Mouse (Mus musculus) MEL (cell line): ENCODE measurements at regions not wholly inside any gene's neighbourhood (a gene's known extent, or its start where the extent isn't known, plus 50 kb on each side); places are given as distances from the start of the nearest gene placed in this dataset.

ENCODE experiments used
- DNase-seq: peaks from one replicate; pipeline ENCODE4 v3.0.0; 2011; ENCODE audit warnings: low read depth, low spot score
- H3K27ac ChIP-seq: 2 replicates; pipeline ENCODE4 v1.5.1; 2012; ENCODE audit warnings: low read depth, mild to moderate bottlenecking, control low read depth, low read length, moderate library complexity; ENCODE audit not compliant: control insufficient read depth
- H3K27me3 ChIP-seq, 2 experiments: fragments of 150-350 bp in 1 of 2; sonication (generic) in 1 of 2; 2 replicates each; pipeline ENCODE4 v1.6.1; 2012; ENCODE audit warnings: low read length in 2 of 2, mild to moderate bottlenecking in 2 of 2, improper control_type of control experiment in 1 of 2, moderate library complexity in 1 of 2; ENCODE audit not compliant: insufficient read depth in 2 of 2, control insufficient read depth in 1 of 2
- H3K36me3 ChIP-seq, 2 experiments: 2 replicates each; pipeline ENCODE4 v1.6.1; 2012 to 2014; ENCODE audit warnings: low read length in 2 of 2, improper control_type of control experiment in 1 of 2, inconsistent platforms in 1 of 2, mild to moderate bottlenecking in 1 of 2; ENCODE audit not compliant: insufficient read depth in 2 of 2, control insufficient read depth in 1 of 2
- H3K4me1 ChIP-seq, 2 experiments: fragments of 150-350 bp in 1 of 2; sonication (generic) in 1 of 2; 2 replicates each; pipeline ENCODE4 v1.6.1; 2012; ENCODE audit warnings: low read length in 2 of 2, improper control_type of control experiment in 1 of 2, mild to moderate bottlenecking in 1 of 2; ENCODE audit not compliant: insufficient read depth in 2 of 2, control insufficient read depth in 1 of 2
- H3K4me3 ChIP-seq, 2 experiments: fragments of 150-350 bp in 1 of 2; sonication (generic) in 1 of 2; 2 replicates each; pipeline ENCODE4 v1.5.1; 2012; ENCODE audit warnings: low read depth in 2 of 2, low read length in 2 of 2, mild to moderate bottlenecking in 2 of 2, moderate library complexity in 2 of 2, control low read depth in 1 of 2, improper control_type of control experiment in 1 of 2; ENCODE audit not compliant: control insufficient read depth in 1 of 2, insufficient read depth in 1 of 2
- H3K79me2 ChIP-seq: 2 replicates; pipeline ENCODE4 v1.6.1; 2012; ENCODE audit warnings: mild to moderate bottlenecking, low read length, moderate library complexity; ENCODE audit not compliant: control insufficient read depth, poor library complexity, insufficient read depth
- H3K9ac ChIP-seq: 2 replicates; pipeline ENCODE4 v1.6.1; 2012; ENCODE audit warnings: low read depth, mild to moderate bottlenecking, control low read depth, low read length, moderate library complexity; ENCODE audit not compliant: control insufficient read depth, poor library complexity, severe bottlenecking
- H3K9me3 ChIP-seq: fragments of 150-350 bp; sonication (generic); replicated peaks from 2 replicates; pipeline ENCODE4 v1.6.1; 2012; ENCODE audit warnings: mild to moderate bottlenecking, low read length, improper control_type of control experiment, moderate library complexity; ENCODE audit not compliant: insufficient read depth
- CHD2 ChIP-seq: IDR thresholded peaks from 2 replicates; pipeline ENCODE4 v1.6.1; 2011; ENCODE audit warnings: low read length, improper control_type of control experiment
- CTCF ChIP-seq, 3 experiments: IDR thresholded peaks in 2 of 3; conservative IDR thresholded peaks in 1 of 3; 2 replicates each; pipeline ENCODE4 v1.5.1; 2011 to 2012; ENCODE audit warnings: low read length in 3 of 3, low read depth in 2 of 3, mild to moderate bottlenecking in 2 of 3, improper control_type of control experiment in 1 of 3, inconsistent platforms in 1 of 3, mixed read lengths in 1 of 3, moderate library complexity in 1 of 3; ENCODE audit not compliant: control insufficient read depth in 1 of 3, insufficient read depth in 1 of 3, poor library complexity in 1 of 3, severe bottlenecking in 1 of 3
- E2F4 ChIP-seq: IDR thresholded peaks from 2 replicates; pipeline ENCODE4 v1.6.1; 2011; ENCODE audit warnings: low read depth, low read length, improper control_type of control experiment, borderline replicate concordance
- ETS1 ChIP-seq: IDR thresholded peaks from 2 replicates; pipeline ENCODE4 v1.6.1; 2012; ENCODE audit warnings: low read depth, mild to moderate bottlenecking, inconsistent platforms, low read length, improper control_type of control experiment, moderate library complexity
- GABPA ChIP-seq: IDR thresholded peaks from 2 replicates; pipeline ENCODE4 v1.6.1; 2012; ENCODE audit warnings: low read depth, mild to moderate bottlenecking, inconsistent platforms, low read length, improper control_type of control experiment, moderate library complexity
- KAT2A ChIP-seq: conservative IDR thresholded peaks from 2 replicates; pipeline ENCODE4 v1.6.1; 2012; ENCODE audit warnings: low read depth, low read length, improper control_type of control experiment, inconsistent platforms
- MAFK ChIP-seq: IDR thresholded peaks from 2 replicates; pipeline ENCODE4 v1.6.1; 2011; ENCODE audit warnings: low read depth, mild to moderate bottlenecking, low read length, improper control_type of control experiment, borderline replicate concordance
- MAX ChIP-seq: IDR thresholded peaks from 2 replicates; pipeline ENCODE4 v1.6.1; 2011; ENCODE audit warnings: low read length, improper control_type of control experiment
- MAZ ChIP-seq: IDR thresholded peaks from 2 replicates; pipeline ENCODE4 v1.6.1; 2012; ENCODE audit warnings: low read depth, mild to moderate bottlenecking, inconsistent platforms, low read length, improper control_type of control experiment
- MEF2A ChIP-seq: IDR thresholded peaks from 2 replicates; pipeline ENCODE4 v1.6.1; 2014; ENCODE audit warnings: low read depth, mild to moderate bottlenecking, inconsistent platforms, low read length, improper control_type of control experiment; ENCODE audit not compliant: poor library complexity, insufficient replicate concordance, severe bottlenecking; ENCODE audit errors: extremely low read depth
- MXI1 ChIP-seq: IDR thresholded peaks from 2 replicates; pipeline ENCODE4 v1.6.1; 2011; ENCODE audit warnings: mild to moderate bottlenecking, low read depth, low read length, improper control_type of control experiment
- MYC ChIP-seq: IDR thresholded peaks from 2 replicates; pipeline ENCODE4 v1.6.1; 2011; ENCODE audit warnings: low read depth, mild to moderate bottlenecking, low read length, improper control_type of control experiment, moderate library complexity
- NELFE ChIP-seq: IDR thresholded peaks from 2 replicates; pipeline ENCODE4 v1.6.1; 2011; ENCODE audit warnings: low read depth, low read length, improper control_type of control experiment
- POLR2A ChIP-seq, 2 experiments: IDR thresholded peaks; 2 replicates each; pipeline ENCODE4 v1.6.1; 2011 to 2012; ENCODE audit warnings: low read length in 2 of 2, mild to moderate bottlenecking in 2 of 2, control low read depth in 1 of 2, improper control_type of control experiment in 1 of 2, low read depth in 1 of 2, moderate library complexity in 1 of 2; ENCODE audit not compliant: control insufficient read depth in 1 of 2, insufficient read depth in 1 of 2, poor library complexity in 1 of 2
- RAD21 ChIP-seq: IDR thresholded peaks from 2 replicates; pipeline ENCODE4 v1.6.1; 2011; ENCODE audit warnings: mild to moderate bottlenecking, low read depth, low read length, improper control_type of control experiment
- SIN3A ChIP-seq: IDR thresholded peaks from 2 replicates; pipeline ENCODE4 v1.6.1; 2012; ENCODE audit warnings: low read length, improper control_type of control experiment, inconsistent platforms
- TCF12 ChIP-seq: IDR thresholded peaks from 2 replicates; pipeline ENCODE4 v1.6.1; 2014; ENCODE audit warnings: low read depth, mild to moderate bottlenecking, inconsistent platforms, low read length, improper control_type of control experiment, moderate library complexity
- UBTF ChIP-seq: IDR thresholded peaks from 2 replicates; pipeline ENCODE4 v1.6.1; 2012; ENCODE audit warnings: low read depth, mild to moderate bottlenecking, inconsistent platforms, low read length, improper control_type of control experiment, moderate library complexity, borderline replicate concordance; ENCODE audit not compliant: insufficient read depth
- USF1 ChIP-seq: IDR thresholded peaks from 2 replicates; pipeline ENCODE4 v1.6.1; 2014; ENCODE audit warnings: low read depth, mild to moderate bottlenecking, inconsistent platforms, low read length, improper control_type of control experiment, moderate library complexity
- ZC3H11A ChIP-seq: IDR thresholded peaks from 2 replicates; pipeline ENCODE4 v1.6.1; 2012; ENCODE audit warnings: low read depth, mild to moderate bottlenecking, inconsistent platforms, low read length, improper control_type of control experiment
- ZNF384 ChIP-seq: IDR thresholded peaks from 2 replicates; pipeline ENCODE4 v1.6.1; 2012; ENCODE audit warnings: low read depth, mild to moderate bottlenecking, inconsistent platforms, low read length, improper control_type of control experiment

DNA sequence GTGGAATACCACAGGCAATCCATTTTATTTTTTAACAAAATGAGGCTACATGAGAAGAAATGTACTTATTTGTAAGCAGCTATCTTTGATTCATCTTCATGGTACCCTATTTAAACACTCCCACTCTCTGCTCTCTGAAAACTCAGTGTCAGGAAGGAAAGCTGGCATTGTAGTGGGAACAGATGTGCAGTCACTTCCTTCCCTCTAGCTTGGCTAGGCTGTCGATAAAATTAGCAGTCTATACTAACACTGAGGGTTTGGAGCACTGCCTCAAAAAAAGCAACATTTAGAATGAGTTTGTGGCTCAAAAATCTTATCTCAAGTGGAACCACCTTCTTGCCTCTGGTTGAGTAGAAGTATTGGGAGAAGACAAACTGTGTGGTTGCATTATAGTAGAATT is 4762.1 kb downstream of the 9330182O14Rik start:
- Histone ChIP-seq H3K36me3 (no peaks in the 10 kb centered on the region), H3K4me1 (no peaks in the 10 kb centered on the region), H3K27me3 (no peaks in the 10 kb centered on the region), H3K4me3 (no peak overlapping the region), H3K9ac (no peak overlapping the region), H3K79me2 (no peaks in the 10 kb centered on the region), H3K27ac (no peak overlapping the region)
- no peak for DNase-seq
- TF ChIP-seq ETS1, result no peak
- TF ChIP-seq MAZ, result no peak
- no peak for TF ChIP-seq ZNF384
- TF ChIP-seq CHD2, result no peak
- no peak for TF ChIP-seq MAX
- TF ChIP-seq UBTF, result no peak
- no peak for TF ChIP-seq SIN3A
- TF ChIP-seq GABPA, result no peak
- TF ChIP-seq CTCF (IDR thresholded peaks at IDR 0.05 in 2 of 3, conservative IDR thresholded peaks at IDR 0.05 in 1 of 3; ENCODE audit: control insufficient read depth in 1 of 3, insufficient read depth in 1 of 3, low read depth in 2 of 3, low read length in 3 of 3, poor library complexity in 1 of 3, severe bottlenecking in 1 of 3), result no peak
- TF ChIP-seq MYC, result no peak
- no peak for TF ChIP-seq MAFK
- TF ChIP-seq ZC3H11A, result no peak
- no peak for TF ChIP-seq E2F4
- TF ChIP-seq KAT2A, result no peak
- TF ChIP-seq, all 39 proteins: peak for 0
- H3K9me3 ChIP-seq, result no peaks in the 10 kb centered on the region

DNA sequence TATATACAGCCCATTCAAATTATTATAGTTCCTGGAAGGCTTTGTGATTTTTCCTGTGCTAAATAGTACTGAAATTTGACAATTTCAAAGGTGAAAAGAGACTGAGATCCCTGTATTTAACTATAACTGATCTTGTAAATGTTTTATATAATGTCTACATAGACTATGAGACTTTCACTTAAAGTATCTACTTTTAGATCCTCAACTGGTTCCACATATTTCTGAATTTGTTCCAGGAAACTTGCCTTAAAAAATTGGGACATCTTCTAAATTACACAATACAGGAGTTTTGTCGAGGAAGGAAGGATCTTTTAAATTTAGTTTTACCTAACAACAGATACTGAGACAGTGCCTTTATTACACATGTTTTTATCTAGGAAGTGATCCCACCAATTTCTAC is 4763.4 kb downstream of the 9330182O14Rik start:
- Histone ChIP-seq H3K36me3 (no peaks in the 10 kb centered on the region), H3K9me3 (no peaks in the 10 kb centered on the region), H3K4me1 (no peaks in the 10 kb centered on the region), H3K4me3 (no peak overlapping the region), H3K9ac (no peak overlapping the region)
- no peak for DNase-seq
- TF ChIP-seq RAD21 (no peak), SIN3A (no peak), MAFK (no peak), MEF2A (no peak), MYC (no peak), POLR2A (IDR thresholded peaks at IDR 0.05; ENCODE audit: control insufficient read depth in 1 of 2, insufficient read depth in 1 of 2, low read depth in 1 of 2, low read length in 2 of 2, poor library complexity in 1 of 2) (no peak), MXI1 (no peak), USF1 (no peak), TCF12 (no peak), MAZ (no peak), NELFE (no peak), ETS1 (no peak), CHD2 (no peak)
- TF ChIP-seq, all 39 proteins: peak for 0
- no peak overlapping the region for H3K27ac ChIP-seq
- H3K79me2 ChIP-seq, result no peaks in the 10 kb centered on the region
- H3K27me3 ChIP-seq, result no peaks in the 10 kb centered on the region
